33 mouse cellular contexts compared by ENCODE assay signal in genomic region chr3:84077505-84077904, GRCm38 (mm10). TPM values are rescaled to one million over a fixed set of nuclear protein-coding genes. Genes with fewer than 3 reads are reported as not detected.
DNase-seq lines count a peak whose midpoint lies in the region; ATAC-seq and TF ChIP-seq lines count a peak whose summit lies in the region.
"Had no signal": no experiment of that assay in that cellular context is flagged by ENCODE, and none has a peak within 500 bp of the region (broad histone marks: within the 10 kb centered on the region; RNA-seq: fewer than 3 reads in every experiment).

No protein-coding gene starts in this region.

- no peaks in the 10 kb centered on the region for H3K79me2 ChIP-seq in heart, adult 2 months (replicated peaks; ENCODE audit: control insufficient read depth, insufficient read depth, low read length)

- no peaks in the 10 kb centered on the region for H3K9me3 ChIP-seq in heart, postnatal 0 days (replicated peaks; ENCODE audit: control insufficient read depth, low read length)
- peaks cover 4% of the 10 kb centered on the region; the same call in 1 of the 2 replicates for H3K9me3 ChIP-seq in heart, embryonic 10.5 days
- H3K9me3 ChIP-seq: hindbrain, embryonic 15.5 days; kidney, embryonic 15.5 days; liver, embryonic 12.5 days had no signal

- intact Hi-C loops in heart, adult 2 months (cut with DNase I) = no loop called here

- H3K27me3 ChIP-seq in heart, adult 2 months (ENCODE audit: control insufficient read depth, insufficient read depth, low read length) = no peaks in the 10 kb centered on the region
- no peaks in the 10 kb centered on the region for H3K27me3 ChIP-seq in heart, postnatal 0 days (ENCODE audit: control insufficient read depth, insufficient read depth, low read length)
- no peaks in the 10 kb centered on the region for H3K27me3 ChIP-seq in heart, embryonic 10.5 days (ENCODE audit: insufficient read depth, poor library complexity, severe bottlenecking)
- H3K27me3 ChIP-seq: embryonic facial prominence, embryonic 13.5 days; hindbrain, embryonic 15.5 days; kidney, embryonic 15.5 days; liver, embryonic 12.5 days had no signal

- peak; percentile 79; the same call in 1 of the 2 replicates for ATAC-seq in heart, postnatal 0 days (ENCODE audit: insufficient read depth, low read depth)
- ATAC-seq in megakaryocyte-erythroid progenitor cell, adult 5-6 weeks (replicated peaks; ENCODE audit: low FRiP score, low TSS enrichment, poor library complexity, severe bottlenecking) = no peak
- ATAC-seq: forebrain, embryonic 16.5 days; inflammation-experienced regulatory T-cells, adult 6 months; liver, embryonic 12.5 days; liver, postnatal 0 days; lung, postnatal 0 days had no signal

- H3K9ac ChIP-seq in heart, adult 2 months (ENCODE audit: low read depth, low read length) = no peak overlapping the region
- no peak overlapping the region for H3K9ac ChIP-seq in heart, postnatal 0 days (replicated peaks; ENCODE audit: low read depth, low read length)
- H3K9ac ChIP-seq: embryonic facial prominence, embryonic 13.5 days; hindbrain, embryonic 15.5 days; kidney, embryonic 15.5 days; liver, embryonic 12.5 days; liver, postnatal 0 days had no signal

- WGBS in heart, adult 2 months = 69% methylated on average over 4 of the region's 4 CpGs
- 49% methylated on average over 4 of the region's 4 CpGs for WGBS in heart, postnatal 0 days
- 85% methylated on average over 4 of the region's 4 CpGs for WGBS in heart, embryonic 10.5 days

- H3K4me1 ChIP-seq in heart, adult 2 months (ENCODE audit: control insufficient read depth, insufficient read depth, low read length) = no peaks in the 10 kb centered on the region; the same call in 1 of the 2 replicates
- H3K4me1 ChIP-seq in heart, postnatal 0 days (ENCODE audit: control insufficient read depth, insufficient read depth) = no peaks in the 10 kb centered on the region
- H3K4me1 ChIP-seq in heart, embryonic 10.5 days = no peaks in the 10 kb centered on the region
- H3K4me1 ChIP-seq in embryonic fibroblast, embryonic 13.5 days (ENCODE audit: control insufficient read depth, insufficient read depth, low read length) = peaks cover 4% of the 10 kb centered on the region; the same call in 1 of the 2 replicates
- H3K4me1 ChIP-seq: hindbrain, embryonic 15.5 days; kidney, embryonic 15.5 days; liver, embryonic 12.5 days had no signal

- no peaks in the 10 kb centered on the region for H3K36me3 ChIP-seq in heart, adult 2 months (ENCODE audit: control insufficient read depth, insufficient read depth, low read length)
- H3K36me3 ChIP-seq in heart, postnatal 0 days (replicated peaks; ENCODE audit: control insufficient read depth, insufficient read depth, low read length) = no peaks in the 10 kb centered on the region
- 0 out of 2 replicates have a peak, but pooled peaks cover 4% of the 10 kb centered on the region for H3K36me3 ChIP-seq in heart, embryonic 10.5 days
- H3K36me3 ChIP-seq: embryonic facial prominence, embryonic 13.5 days; hindbrain, embryonic 15.5 days; kidney, embryonic 15.5 days; liver, embryonic 12.5 days had no signal

- no peak for TF ChIP-seq CTCF in heart, adult 2 months (IDR thresholded peaks at IDR 0.05)
- TF ChIP-seq CTCF in heart, postnatal 0 days (IDR thresholded peaks at IDR 0.05; ENCODE audit: low read depth) = no peak
- TF ChIP-seq CTCF in embryonic fibroblast, embryonic 13.5 days (IDR thresholded peaks at IDR 0.05; ENCODE audit: borderline replicate concordance, insufficient read depth, low read length) = no peak

- H3K4me3 ChIP-seq in heart, adult 2 months = no peak overlapping the region
- H3K4me3 ChIP-seq in heart, postnatal 0 days (ENCODE audit: low read depth, low read length) = no peak overlapping the region
- no peak overlapping the region for H3K4me3 ChIP-seq in heart, embryonic 10.5 days
- H3K4me3 ChIP-seq in embryonic fibroblast, embryonic 13.5 days (ENCODE audit: insufficient read depth, low read length) = no peak overlapping the region
- H3K4me3 ChIP-seq: embryonic facial prominence, embryonic 13.5 days; erythroblast, embryonic 14.5 days; gastrocnemius, adult 2 months; hindbrain, embryonic 15.5 days; kidney, embryonic 15.5 days; layer of hippocampus, adult 2 months; liver, embryonic 12.5 days had no signal

- peak; percentile 81 for DNase-seq in heart, adult 11 months
- no peak for DNase-seq in heart, adult 2 months
- DNase-seq in heart, postnatal 0 days (ENCODE audit: low spot score) = peak; percentile 66
- no peak for DNase-seq in heart, embryonic 10.5 days (ENCODE audit: low spot score)
- DNase-seq in 3134 (ENCODE audit: extremely low read depth, insufficient read length, low spot score) = peak; percentile 23
- DNase-seq in left cerebral cortex, adult 8-10 months (ENCODE audit: low spot score in 2 of 2) = no peak
- DNase-seq: adrenal gland, adult 2 months; adrenal gland, postnatal 36 days; cerebellum, adult 18-20 months; cerebellum, postnatal 10 days; gastrocnemius, adult 2 months; gastrocnemius, postnatal 36 days; kidney, adult 11 months; kidney, postnatal 36 days; left cerebral cortex, postnatal 4 days; liver, postnatal 0 days; midbrain, embryonic 14.5 days; right cerebral cortex, adult 18-20 months; thymus, adult 18-20 months; thymus, postnatal 25 days had no signal

- no peak for TF ChIP-seq EP300 in heart, adult 2 months (IDR thresholded peaks at IDR 0.05; ENCODE audit: insufficient read depth, low read depth, low read length)
- TF ChIP-seq EP300 in heart, postnatal 0 days (IDR thresholded peaks at IDR 0.05; ENCODE audit: low read depth) = no peak

- no peak for TF ChIP-seq POLR2A in heart, adult 2 months (IDR thresholded peaks at IDR 0.05; ENCODE audit: insufficient read depth, low read depth, low read length)
- TF ChIP-seq POLR2A in embryonic fibroblast, embryonic 13.5 days (IDR thresholded peaks at IDR 0.05; ENCODE audit: low read depth, low read length) = no peak

- no peak overlapping the region for H3K4me2 ChIP-seq in heart, postnatal 0 days (ENCODE audit: low read depth, low read length)
- H3K4me2 ChIP-seq: embryonic facial prominence, embryonic 13.5 days; hindbrain, embryonic 15.5 days; kidney, embryonic 15.5 days; liver, embryonic 12.5 days had no signal

- H3K27ac ChIP-seq in heart, adult 2 months = no peak overlapping the region
- H3K27ac ChIP-seq in heart, postnatal 0 days (ENCODE audit: low read depth) = peak overlapping the region; percentile 72
- no peak overlapping the region for H3K27ac ChIP-seq in heart, embryonic 10.5 days
- peak overlapping the region; percentile 42; the same call in 1 of the 2 replicates for H3K27ac ChIP-seq in embryonic fibroblast, embryonic 13.5 days (ENCODE audit: insufficient read depth, low read length)
- H3K27ac ChIP-seq: embryonic facial prominence, embryonic 13.5 days; gastrocnemius, adult 2 months; hindbrain, embryonic 15.5 days; kidney, embryonic 15.5 days; layer of hippocampus, adult 2 months; liver, embryonic 12.5 days; macrophage; stomach, postnatal 0 days had no signal

RNA-seq across cellular contexts. Expression of gene Tmem131l, which starts 37.5 kb away (rescaled TPM):
- 10 to 100 TPM; 22.0 to 23.4 TPM for total RNA-seq in heart, adult 2 months (2021)
- 17.3 and 18.1 TPM in 2 replicates for polyA plus RNA-seq in heart, adult 2 months (2012; rRNA removed)
- total RNA-seq in heart, postnatal 0 days (2014; rRNA removed; ENCODE audit: low replicate concordance) = 32.6 and 33.4 TPM in 2 replicates
- polyA plus RNA-seq in heart, postnatal 0 days (2015; fragmentation: Nextera tagmentation; extraction: Ambion mirVana) = 14.7 and 16.5 TPM in 2 replicates
- 25.9 and 39.6 TPM in 2 replicates for polyA plus RNA-seq in heart, embryonic 10.5 days (2016; fragmentation: Nextera tagmentation; extraction: Ambion mirVana)
- polyA plus RNA-seq in embryonic fibroblast, embryonic 13.5 days (2011; ENCODE audit: insufficient read length, low read depth, missing spikeins) = 11.6 and 22.6 TPM in 2 replicates
- 103 and 106 TPM in 2 replicates for total RNA-seq in megakaryocyte-erythroid progenitor cell, adult 5-6 weeks (2014; fragmentation: Nextera tagmentation)
- 32.7 and 42.1 TPM in 2 replicates for total RNA-seq in megakaryocyte-erythroid progenitor cell, adult 5-6 weeks (2017)
- total RNA-seq in left cerebral cortex, adult 8-10 months (2022) = 10 to 100 TPM; 17.5 to 23.7 (median 18.6) TPM

Comparison
In these comparisons a context has a peak if more than half of its experiments do, and no peak if none do; other contexts are left out.
1. DNase-seq: peak in heart, adult 11 months (single experiment), heart, postnatal 0 days (single experiment) and 3134 (single experiment); none in heart, adult 2 months (0 of 2), heart, embryonic 10.5 days (single experiment) and left cerebral cortex, adult 8-10 months (0 of 2).
2. H3K27ac ChIP-seq: peak in heart, postnatal 0 days (single experiment) and embryonic fibroblast, embryonic 13.5 days (single experiment); none in heart, adult 2 months (single experiment) and heart, embryonic 10.5 days (single experiment).